ENCODE assay signal across 8 mouse cellular contexts in genomic region chr2:168114699-168115350, GRCm38 (mm10). TPM values are rescaled to one million over a fixed set of nuclear protein-coding genes. Genes with fewer than 3 reads are reported as not detected.
DNase-seq lines count a peak whose midpoint lies in the region; ATAC-seq and TF ChIP-seq lines count a peak whose summit lies in the region.

No protein-coding gene starts in this region.

- ATAC-seq in forebrain, embryonic 12.5 days (ENCODE audit: low FRiP score): peak; percentile 76
- ATAC-seq in heart, embryonic 16.5 days (replicated peaks; ENCODE audit: extremely low read depth, insufficient read depth, low FRiP score): peak; percentile 76
- ATAC-seq in liver, postnatal 0 days: peak; percentile 54; the same call in 1 of the 2 replicates

- peak overlapping the region; percentile 10; the same call in 1 of the 2 replicates for H3K4me2 ChIP-seq in forebrain, embryonic 12.5 days
- H3K4me2 ChIP-seq in heart, embryonic 16.5 days (ENCODE audit: low read depth, low read length): no peak overlapping the region
- no peak overlapping the region for H3K4me2 ChIP-seq in liver, postnatal 0 days (ENCODE audit: low read depth, low read length)

- no peak for TF ChIP-seq EP300 in liver, postnatal 0 days (IDR thresholded peaks at IDR 0.05; ENCODE audit: low read depth)

- no peak overlapping the region for H3K9ac ChIP-seq in forebrain, embryonic 12.5 days
- peak overlapping the region; percentile 48 for H3K9ac ChIP-seq in heart, embryonic 16.5 days (ENCODE audit: low read length)
- H3K9ac ChIP-seq in liver, postnatal 0 days (replicated peaks): no peak overlapping the region

- no peak overlapping the region for H3K27ac ChIP-seq in thymus, adult 2 months (ENCODE audit: control insufficient read depth, insufficient read depth, low read length)
- H3K27ac ChIP-seq in forebrain, embryonic 12.5 days: no peak overlapping the region; the same call in 1 of the 2 replicates
- H3K27ac ChIP-seq in heart, embryonic 16.5 days (ENCODE audit: low read length): peak overlapping the region; percentile 13
- H3K27ac ChIP-seq in liver, postnatal 0 days (ENCODE audit: low read depth): no peak overlapping the region
- no peak overlapping the region for H3K27ac ChIP-seq in olfactory bulb, adult 2 months (ENCODE audit: insufficient read depth, low read depth, low read length)

- WGBS in thymus, adult 2 months: 57% methylated on average over 17 of the region's 17 CpGs
- WGBS in forebrain, embryonic 12.5 days: 14% methylated on average over 17 of the region's 17 CpGs
- 21% methylated on average over 17 of the region's 17 CpGs for WGBS in heart, embryonic 16.5 days
- 38% methylated on average over 17 of the region's 17 CpGs for WGBS in liver, postnatal 0 days (ENCODE audit: insufficient replicate concordance)
- 34% methylated on average over 17 of the region's 17 CpGs for WGBS in olfactory bulb, adult 2 months

- H3K9me3 ChIP-seq in forebrain, embryonic 12.5 days: no peaks in the 10 kb centered on the region
- no peaks in the 10 kb centered on the region for H3K9me3 ChIP-seq in heart, embryonic 16.5 days (replicated peaks; ENCODE audit: control insufficient read depth, low read length)
- no peaks in the 10 kb centered on the region for H3K9me3 ChIP-seq in liver, postnatal 0 days (ENCODE audit: low read length)

- TF ChIP-seq POLR2A in thymus, adult 2 months (IDR thresholded peaks at IDR 0.05; ENCODE audit: control insufficient read depth, extremely low read depth, insufficient read depth, low read length, poor library complexity): no peak
- TF ChIP-seq POLR2A in olfactory bulb, adult 2 months (IDR thresholded peaks at IDR 0.05; ENCODE audit: insufficient read depth, low read depth, low read length): no peak

- no peak overlapping the region for H3K4me3 ChIP-seq in thymus, adult 2 months (ENCODE audit: control insufficient read depth, insufficient read depth, low read length)
- no peak overlapping the region for H3K4me3 ChIP-seq in forebrain, embryonic 12.5 days (replicated peaks)
- H3K4me3 ChIP-seq in heart, embryonic 16.5 days (ENCODE audit: low read length): no peak overlapping the region
- H3K4me3 ChIP-seq in liver, postnatal 0 days (ENCODE audit: low read depth, low read length): no peak overlapping the region
- no peak overlapping the region for H3K4me3 ChIP-seq in olfactory bulb, adult 2 months (ENCODE audit: insufficient read depth, low read depth, low read length)

- no peak for TF ChIP-seq CTCF in thymus, adult 2 months (IDR thresholded peaks at IDR 0.05; ENCODE audit: borderline replicate concordance, control insufficient read depth, extremely low read depth, insufficient read depth, low read length, poor library complexity)
- TF ChIP-seq CTCF in liver, postnatal 0 days (IDR thresholded peaks at IDR 0.05; ENCODE audit: low read depth): peak; percentile 61
- 0 out of 2 replicates have a peak, but pooled peaks have one; percentile 11 for TF ChIP-seq CTCF in olfactory bulb, adult 2 months (IDR thresholded peaks at IDR 0.05; ENCODE audit: insufficient read depth, low read depth, low read length)

- H3K27me3 ChIP-seq in thymus, adult 2 months (ENCODE audit: control insufficient read depth, insufficient read depth, low read length): peaks cover 2% of the 10 kb centered on the region; the same call in 1 of the 2 replicates
- peaks cover 16% of the 10 kb centered on the region for H3K27me3 ChIP-seq in forebrain, embryonic 12.5 days
- H3K27me3 ChIP-seq in heart, embryonic 16.5 days (ENCODE audit: control insufficient read depth, insufficient read depth, low read length): no peaks in the 10 kb centered on the region
- no peaks in the 10 kb centered on the region for H3K27me3 ChIP-seq in liver, postnatal 0 days (ENCODE audit: insufficient read depth, low read length)

- H3K36me3 ChIP-seq in thymus, adult 2 months (ENCODE audit: control insufficient read depth, insufficient read depth, low read length): no peaks in the 10 kb centered on the region
- no peaks in the 10 kb centered on the region for H3K36me3 ChIP-seq in forebrain, embryonic 12.5 days (replicated peaks)
- H3K36me3 ChIP-seq in heart, embryonic 16.5 days (ENCODE audit: control insufficient read depth, insufficient read depth): no peaks in the 10 kb centered on the region
- no peaks in the 10 kb centered on the region for H3K36me3 ChIP-seq in liver, postnatal 0 days (replicated peaks; ENCODE audit: insufficient read depth, low read length)

- H3K4me1 ChIP-seq in thymus, adult 2 months (replicated peaks; ENCODE audit: control insufficient read depth, insufficient read depth, low read length): peaks cover 16% of the 10 kb centered on the region
- H3K4me1 ChIP-seq in forebrain, embryonic 12.5 days: peaks cover 23% of the 10 kb centered on the region
- peaks cover 16% of the 10 kb centered on the region for H3K4me1 ChIP-seq in heart, embryonic 16.5 days (ENCODE audit: control insufficient read depth, insufficient read depth, low read length)
- H3K4me1 ChIP-seq in liver, postnatal 0 days (ENCODE audit: insufficient read depth): no peaks in the 10 kb centered on the region; the same call in 1 of the 2 replicates
- peaks cover 14% of the 10 kb centered on the region for H3K4me1 ChIP-seq in olfactory bulb, adult 2 months (ENCODE audit: control insufficient read depth, insufficient read depth, low read length)

- DNase-seq in thymus, adult 2 months: peak; percentile 21
- DNase-seq in thymus, adult 18-20 months: no peak
- peak; percentile 96 for DNase-seq in kidney, postnatal 10 days
- peak; percentile 74 for DNase-seq in liver, postnatal 0 days
- DNase-seq in urinary bladder, postnatal 10 days (ENCODE audit: low spot score): peak; percentile 64

RNA-seq across cellular contexts. Expression of gene Pard6b, which starts 34.0 kb away (rescaled TPM):
- 3.4 and 4.2 TPM in 2 replicates for polyA plus RNA-seq in thymus, adult 2 months (2012; rRNA removed)
- 11.4 and 13.5 TPM in 2 replicates for polyA plus RNA-seq in forebrain, embryonic 12.5 days (2016; fragmentation: Nextera tagmentation; extraction: Ambion mirVana)
- polyA plus RNA-seq in heart, embryonic 16.5 days (2015; fragmentation: Nextera tagmentation; extraction: Ambion mirVana): 5.4 and 6.7 TPM in 2 replicates
- 2.3 and 2.7 TPM in 2 replicates for polyA plus RNA-seq in liver, postnatal 0 days (2015; fragmentation: Nextera tagmentation; extraction: Ambion mirVana)
- not detected in 2 replicates for polyA plus RNA-seq in olfactory bulb, adult 2 months (2012; ENCODE audit: insufficient read depth, insufficient read length, low replicate concordance, missing spikeins)

Comparison
In these comparisons a context has a peak if more than half of its experiments do, and no peak if none do; other contexts are left out.
1. DNase-seq: peak in thymus, adult 2 months (single experiment), kidney, postnatal 10 days (single experiment), liver, postnatal 0 days (single experiment) and urinary bladder, postnatal 10 days (single experiment); none in thymus, adult 18-20 months (0 of 2).
2. Peak in every context shown above with its lines, with median percentiles within 50 percentile points of each other: ATAC-seq.